Mouse (Mus musculus) CD4-positive, CD25-positive, alpha-beta regulatory T cell, adult 4 months (primary cell): ENCODE data around the gene Cse1l. TPM values are rescaled to one million over a fixed set of nuclear protein-coding genes. Genes with fewer than 3 reads are reported as not detected.

Experiments used
- ATAC-seq: one replicate; pipeline ENCODE4 v1.8.0; 2017
- polyA plus RNA-seq, 2 experiments: library from polyadenylated mRNA; unstranded; fragments of 100-300 nt; shearing (Covaris generic); gene quantifications; one replicate each; pipeline ENCODE4 v1.2.1; 2017

The Cse1l gene
- polyA plus RNA-seq, 2 experiments from 2014 or later, result 59.7 to 62.8 TPM

DNA sequence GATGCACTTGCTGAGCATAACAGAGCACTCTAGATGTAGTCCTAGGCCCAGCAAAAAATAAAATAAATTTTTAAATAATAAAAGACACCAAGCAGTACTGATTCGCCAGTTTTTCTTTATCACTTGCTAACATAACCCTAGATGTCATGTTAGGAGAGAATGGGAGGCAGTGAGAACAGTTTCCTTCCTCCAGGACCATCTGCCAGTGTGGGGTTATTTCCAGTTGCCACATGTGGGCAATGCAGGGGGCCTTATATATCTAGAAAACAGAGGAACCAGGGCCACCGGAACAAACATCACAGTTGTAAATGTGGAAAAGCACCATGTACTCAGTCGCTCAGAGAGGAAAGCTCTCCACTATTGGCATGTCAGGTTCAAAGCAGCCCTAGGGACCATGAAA is 71.7 kb downstream of the Cse1l start:
- no peak for ATAC-seq

DNA sequence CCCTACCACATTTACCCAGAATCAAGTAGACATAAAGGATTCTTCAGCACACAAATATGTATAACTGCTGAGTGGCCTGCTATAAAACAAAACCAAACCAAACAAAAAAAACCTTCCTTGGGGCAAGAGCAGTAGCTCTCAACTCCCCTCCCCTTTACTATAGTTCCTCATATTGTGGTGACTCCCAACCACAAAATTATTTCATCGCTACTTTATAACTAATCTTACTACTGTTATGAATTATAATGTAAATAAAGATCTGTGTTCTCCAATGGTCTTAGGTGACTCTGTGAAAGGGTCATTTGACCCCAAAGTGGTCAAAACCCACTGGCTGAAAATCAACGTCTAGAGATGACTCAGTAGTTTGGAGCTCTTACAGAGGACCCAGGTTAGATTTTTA is 74.3 kb downstream of the Cse1l start:
- ATAC-seq, result no peak

DNA sequence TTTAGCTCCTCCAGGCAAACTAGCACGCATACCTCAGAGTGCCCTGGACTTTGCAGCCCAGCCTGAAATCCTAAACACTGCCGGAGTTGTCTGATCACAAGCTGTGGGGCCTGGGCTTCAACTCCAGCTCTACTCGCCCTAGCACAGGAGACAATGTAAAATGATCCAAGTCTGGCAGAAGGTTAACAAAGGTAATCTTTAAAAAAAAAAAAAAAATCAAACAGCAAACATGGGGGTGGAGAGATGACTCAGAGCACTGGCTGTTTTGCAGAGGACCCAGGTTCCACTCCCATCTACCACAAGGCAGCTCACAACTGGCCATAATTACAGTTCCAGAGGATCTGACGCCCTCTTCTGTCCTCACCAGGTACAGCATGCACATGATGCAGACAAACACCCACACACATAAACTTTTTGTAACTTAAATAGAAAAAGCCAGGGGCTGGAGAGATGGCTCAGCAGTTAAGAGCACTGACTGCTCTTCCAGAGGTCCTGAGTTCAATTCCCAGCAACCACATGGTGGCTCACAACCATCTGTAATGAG is 77.6 kb downstream of the Cse1l start:
- no peak for ATAC-seq

DNA sequence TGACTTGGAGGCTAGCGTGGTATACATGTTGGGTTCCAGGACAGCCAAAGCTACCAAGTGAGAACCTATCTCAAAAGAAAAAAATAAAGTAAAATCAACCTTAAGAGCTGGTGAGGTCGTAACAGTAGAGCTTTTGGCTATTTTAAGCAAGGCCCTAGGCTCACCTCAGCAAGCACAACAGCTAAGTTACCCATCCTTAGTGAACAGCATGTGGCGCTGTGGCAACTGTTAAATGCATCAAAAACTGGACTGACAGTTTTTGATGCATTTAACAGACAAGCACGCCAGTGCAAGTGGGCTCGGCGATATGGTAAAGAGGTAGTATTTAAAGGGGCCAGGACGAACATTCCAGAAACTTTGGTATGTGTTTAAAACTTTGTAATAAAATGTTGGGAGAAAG is 85.0 kb downstream of the Cse1l start:
- ATAC-seq, result no peak

DNA sequence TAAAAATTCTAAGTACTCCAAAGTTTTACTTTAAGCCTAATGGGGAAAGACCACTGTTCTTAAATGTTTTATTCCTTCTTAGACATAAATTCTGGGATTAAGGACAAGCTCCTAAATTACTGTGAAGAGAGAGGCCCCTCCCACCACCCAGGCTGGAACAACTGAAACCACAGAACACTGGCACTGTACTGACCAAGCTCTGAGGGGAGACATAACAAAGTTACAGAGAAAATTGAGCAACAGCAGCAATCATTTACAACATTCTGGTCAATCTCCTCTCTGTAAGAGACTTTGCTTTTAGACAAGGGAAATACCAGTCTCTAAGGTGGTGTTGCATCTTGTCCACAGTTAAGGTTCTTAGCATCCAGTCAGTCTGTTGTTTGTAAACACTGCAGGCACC is 86.1 kb downstream of the Cse1l start:
- ATAC-seq, result no peak

DNA sequence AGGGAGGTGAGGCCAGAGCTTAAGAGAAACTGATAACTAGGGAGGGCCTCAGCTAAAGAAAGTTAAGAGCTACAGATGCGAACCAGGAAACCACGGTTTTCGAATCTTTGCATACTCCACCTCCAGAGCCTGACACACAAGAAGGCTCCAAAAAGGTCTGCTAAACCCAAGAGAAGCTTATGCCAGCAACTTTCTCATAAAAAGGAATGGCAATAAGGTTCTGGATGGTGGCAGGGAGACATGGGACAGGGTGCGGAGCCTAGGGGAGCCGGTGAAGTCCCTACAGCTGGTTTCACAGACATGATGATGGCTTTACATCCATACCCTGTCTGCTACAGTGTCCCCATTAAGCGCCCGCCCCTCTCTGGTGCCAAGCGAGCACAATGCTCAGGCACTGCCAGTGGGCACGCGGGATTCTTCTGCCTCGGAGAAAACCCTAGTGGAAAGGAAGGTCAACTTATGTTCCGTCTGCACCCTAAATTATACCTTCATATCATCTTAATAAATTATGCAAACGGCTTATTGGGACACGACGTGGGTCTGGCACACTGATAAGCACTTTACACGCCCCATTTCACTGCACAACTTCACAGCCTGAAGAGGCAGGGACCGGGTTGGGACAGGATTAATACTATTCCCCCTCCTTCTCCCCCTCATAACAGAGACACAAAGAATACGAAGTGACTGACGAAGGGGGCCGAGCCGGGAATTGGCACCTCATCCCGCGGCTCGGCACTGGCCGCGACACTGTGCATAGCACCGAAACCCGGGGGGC is 89.4 kb downstream of the Cse1l start:
- ATAC-seq, result peak; percentile 24

Other genes starting within 250 kb of the Cse1l start
- gene Prex1, start 192.2 kb upstream of the Cse1l start, polyA plus RNA-seq, result 10 to 100 TPM; 25.0 to 25.2 TPM
- under 1 TPM; 0.14 to 0.24 TPM for gene Trp53rkb, start 113.5 kb upstream of the Cse1l start, polyA plus RNA-seq
- 1 to 10 TPM; 3.4 to 4.3 TPM for gene Arfgef2, start 100.5 kb upstream of the Cse1l start, polyA plus RNA-seq
- gene Stau1, start 90.3 kb downstream of the Cse1l start, polyA plus RNA-seq, result 10 to 100 TPM; 48.2 to 69.3 TPM
- gene Ddx27, start 109.2 kb downstream of the Cse1l start, polyA plus RNA-seq, result 10 to 100 TPM; 33.4 to 61.0 TPM
- gene Znfx1, start 157.0 kb downstream of the Cse1l start, polyA plus RNA-seq, result 10 to 100 TPM; 18.1 to 27.6 TPM